Mouse (Mus musculus) midbrain, embryonic 12.5 days (tissue): Measurements from ENCODE around the gene Arnt2. TPM values are rescaled to one million over a fixed set of nuclear protein-coding genes. Genes with fewer than 3 reads are reported as not detected.

Experiments used
- ATAC-seq: fragments of 200-750 bp; cut with Nextera tagmentation; 2 replicates; pipeline ENCODE4 v1.8.0; 2017; ENCODE audit warnings: low read depth, moderate TSS enrichment, moderate library complexity; ENCODE audit not compliant: low FRiP score
- H3K27ac ChIP-seq: fragments of 300-500 bp; sonication (generic); replicated peaks from 2 replicates; pipeline ENCODE4 v1.5.1; 2016; ENCODE audit warnings: mild to moderate bottlenecking
- H3K27me3 ChIP-seq: fragments of 300-500 bp; sonication (generic); 2 replicates; pipeline ENCODE4 v1.6.1; 2016; ENCODE audit warnings: mild to moderate bottlenecking
- H3K36me3 ChIP-seq: fragments of 300-500 bp; sonication (generic); 2 replicates; pipeline ENCODE4 v1.6.1; 2016
- H3K4me1 ChIP-seq: fragments of 300-500 bp; sonication (generic); 2 replicates; pipeline ENCODE4 v1.6.1; 2016
- H3K4me2 ChIP-seq: fragments of 300-500 bp; sonication (generic); replicated peaks from 2 replicates; pipeline ENCODE4 v1.6.1; 2016; ENCODE audit warnings: mild to moderate bottlenecking, moderate library complexity
- H3K4me3 ChIP-seq: fragments of 300-500 bp; sonication (generic); 2 replicates; pipeline ENCODE4 v1.5.1; 2016; ENCODE audit warnings: mild to moderate bottlenecking
- H3K9ac ChIP-seq: fragments of 300-500 bp; sonication (generic); replicated peaks from 2 replicates; pipeline ENCODE4 v1.6.1; 2016; ENCODE audit warnings: mild to moderate bottlenecking, moderate library complexity
- H3K9me3 ChIP-seq: fragments of 300-500 bp; sonication (generic); 2 replicates; pipeline ENCODE4 v1.6.1; 2016; ENCODE audit warnings: mild to moderate bottlenecking
- WGBS: fragments of 180-500 bp; shearing (Covaris S2); methylation state at CpG from one replicate; pipeline ENCODE4 v1.1.7; 2016; 5-methylcytosine and 5-hydroxymethylcytosine counted together
- polyA plus RNA-seq: library from polyadenylated mRNA; unstranded; fragments of >200 nt; fragmentation: Nextera tagmentation; extraction: Ambion mirVana; gene quantifications from 2 replicates; pipeline ENCODE4 v1.2.1, GENCODE M21; 2016

Gene Arnt2
- polyA plus RNA-seq, 1 experiment from 2014 or later: 67.1 TPM

DNA sequence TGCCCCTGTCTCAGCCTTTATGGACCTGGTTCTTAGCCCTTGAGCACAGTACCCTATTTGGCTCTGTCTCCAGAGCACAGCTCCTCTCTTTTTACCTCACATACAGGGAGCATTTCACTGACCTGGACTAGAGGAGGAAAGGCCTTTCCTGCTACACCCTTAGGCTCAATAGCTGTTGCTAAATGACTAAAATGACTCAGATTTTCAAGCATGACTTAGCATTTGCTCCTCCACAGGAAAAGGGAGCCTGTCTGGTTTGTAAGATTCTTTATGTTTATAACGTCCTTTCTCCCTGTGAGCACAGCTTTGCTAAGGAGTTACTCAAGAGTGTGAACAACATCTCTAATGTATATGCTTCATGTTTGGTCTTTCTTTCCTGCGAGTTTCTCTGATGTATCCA lies 47.3 kb downstream of the Arnt2 start:
- Histone ChIP-seq H3K27me3 (no peaks in the 10 kb centered on the region), H3K9me3 (no peaks in the 10 kb centered on the region), H3K9ac (no peak overlapping the region), H3K27ac (no peak overlapping the region), H3K36me3 (peaks cover 43% of the 10 kb centered on the region), H3K4me1 (peaks cover 18% of the 10 kb centered on the region), H3K4me3 (no peak overlapping the region), H3K4me2 (no peak overlapping the region)
- 55% methylated on average over 2 of the region's 2 CpGs for WGBS
- ATAC-seq: no peak

DNA sequence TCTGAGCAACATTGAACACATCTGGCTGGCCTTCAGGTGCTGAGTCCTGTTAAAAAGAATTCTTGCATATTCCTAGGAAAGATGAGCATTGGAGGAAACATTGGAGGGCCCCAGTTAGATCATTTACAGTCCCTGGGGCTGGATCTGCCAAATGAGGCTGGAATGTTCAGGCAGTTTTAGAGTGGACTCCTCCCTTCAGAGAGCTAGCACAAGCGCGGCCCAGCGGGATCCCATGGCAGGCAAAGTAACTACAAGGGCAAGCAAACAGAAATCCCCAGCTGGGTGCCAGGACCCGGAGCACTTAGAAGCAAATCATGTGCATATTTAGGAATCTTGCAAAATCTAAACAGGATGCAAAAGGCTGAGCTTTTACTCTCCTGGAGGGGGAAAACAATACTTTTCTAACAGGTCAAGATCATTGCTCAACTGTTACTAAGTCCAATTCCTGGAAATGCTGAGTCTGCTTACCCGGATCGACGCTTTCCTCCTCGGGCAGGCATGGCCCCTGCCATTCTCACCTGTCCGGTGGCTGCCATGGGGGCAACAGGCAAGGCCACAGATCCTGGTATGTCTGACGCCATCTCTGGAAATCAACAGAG lies 48.8 kb downstream of the Arnt2 start:
- WGBS: 75% methylated on average over 10 of the region's 10 CpGs
- H3K9ac ChIP-seq: no peak overlapping the region
- no peak overlapping the region for H3K4me3 ChIP-seq
- H3K4me1 ChIP-seq: peaks cover 14% of the 10 kb centered on the region
- peaks cover 36% of the 10 kb centered on the region for H3K36me3 ChIP-seq
- no peak overlapping the region for H3K4me2 ChIP-seq
- no peaks in the 10 kb centered on the region for H3K27me3 ChIP-seq
- H3K9me3 ChIP-seq: no peaks in the 10 kb centered on the region
- no peak for ATAC-seq
- no peak overlapping the region for H3K27ac ChIP-seq

DNA sequence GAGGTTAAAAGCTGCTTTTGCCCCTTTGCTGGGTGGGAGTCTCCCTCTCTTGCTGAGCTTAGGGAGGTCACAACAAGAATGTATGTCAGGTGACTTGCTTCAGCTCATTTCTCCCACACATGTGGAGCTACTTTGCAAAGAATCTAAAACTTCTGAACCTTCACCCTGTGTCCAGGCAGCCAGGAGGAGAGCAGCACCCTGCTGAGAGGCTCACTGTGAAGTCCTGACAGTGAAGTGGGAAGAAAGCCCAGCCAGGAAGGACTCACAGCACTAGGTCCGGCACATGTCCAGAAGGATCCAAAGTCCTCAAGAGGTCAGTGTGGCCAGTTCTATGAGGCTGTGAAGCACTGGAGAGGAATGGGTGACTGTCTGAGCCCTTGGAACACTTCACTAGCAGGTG lies 51.5 kb downstream of the Arnt2 start:
- no peak overlapping the region for H3K4me3 ChIP-seq
- 67% methylated on average over 1 of the region's 1 CpGs for WGBS
- ATAC-seq: no peak
- H3K9ac ChIP-seq: no peak overlapping the region
- H3K4me2 ChIP-seq: no peak overlapping the region
- H3K36me3 ChIP-seq: peaks cover 41% of the 10 kb centered on the region
- H3K27me3 ChIP-seq: no peaks in the 10 kb centered on the region
- peaks cover 3% of the 10 kb centered on the region; the same call in 1 of the 2 replicates for H3K4me1 ChIP-seq
- H3K27ac ChIP-seq: no peak overlapping the region
- H3K9me3 ChIP-seq: no peaks in the 10 kb centered on the region

DNA sequence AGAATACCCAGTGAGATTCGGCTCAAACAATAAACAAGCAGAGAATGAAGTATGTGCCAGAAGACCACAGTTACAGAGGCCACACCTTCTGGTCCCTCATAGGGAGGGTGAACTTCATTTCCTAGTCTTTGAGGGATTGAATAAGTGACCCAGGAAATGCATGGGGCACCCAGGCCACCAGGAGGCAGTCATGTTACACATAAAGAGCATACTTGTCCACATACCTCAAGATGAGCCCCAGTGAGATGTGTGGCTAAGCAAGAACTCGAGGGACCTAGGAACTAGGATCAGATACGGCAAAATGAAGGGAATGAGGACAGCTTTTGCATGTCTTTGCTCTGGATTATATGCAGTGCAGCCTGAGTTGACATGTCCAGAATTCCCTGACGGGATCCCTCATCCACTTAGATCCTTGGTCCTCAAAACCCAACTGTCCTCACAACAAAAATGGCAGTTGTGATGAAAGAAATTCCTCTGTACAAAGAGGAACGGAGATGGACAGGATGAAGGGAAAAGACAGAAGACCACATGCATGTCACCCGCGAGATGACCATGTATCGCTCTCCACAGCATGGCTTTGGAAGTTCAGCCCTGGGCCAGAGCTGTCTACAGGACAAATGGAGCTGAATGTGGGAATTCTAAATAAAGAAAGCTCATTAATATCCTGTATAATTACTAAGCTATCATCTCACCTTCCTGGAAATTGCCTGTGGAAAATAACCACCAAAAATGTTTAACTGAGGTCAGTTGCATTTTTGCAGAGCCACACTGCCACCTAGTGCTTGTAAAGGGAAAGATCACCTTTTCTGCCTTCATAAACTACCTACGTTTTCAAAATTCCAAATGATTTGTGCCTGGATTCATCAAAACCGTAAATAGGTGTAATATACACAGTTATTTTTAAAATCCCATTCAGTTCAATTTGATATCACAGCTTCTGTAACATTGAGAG lies 54.1 kb downstream of the Arnt2 start:
- no peaks in the 10 kb centered on the region for H3K9me3 ChIP-seq
- WGBS: 77% methylated on average over 10 of the region's 10 CpGs
- peaks cover 53% of the 10 kb centered on the region for H3K36me3 ChIP-seq
- H3K27me3 ChIP-seq: no peaks in the 10 kb centered on the region
- H3K4me1 ChIP-seq: no peaks in the 10 kb centered on the region
- no peak; the same call in 1 of the 2 replicates for ATAC-seq
- no peak overlapping the region for H3K4me2 ChIP-seq
- H3K4me3 ChIP-seq: no peak overlapping the region
- H3K27ac ChIP-seq: no peak overlapping the region
- no peak overlapping the region for H3K9ac ChIP-seq

DNA sequence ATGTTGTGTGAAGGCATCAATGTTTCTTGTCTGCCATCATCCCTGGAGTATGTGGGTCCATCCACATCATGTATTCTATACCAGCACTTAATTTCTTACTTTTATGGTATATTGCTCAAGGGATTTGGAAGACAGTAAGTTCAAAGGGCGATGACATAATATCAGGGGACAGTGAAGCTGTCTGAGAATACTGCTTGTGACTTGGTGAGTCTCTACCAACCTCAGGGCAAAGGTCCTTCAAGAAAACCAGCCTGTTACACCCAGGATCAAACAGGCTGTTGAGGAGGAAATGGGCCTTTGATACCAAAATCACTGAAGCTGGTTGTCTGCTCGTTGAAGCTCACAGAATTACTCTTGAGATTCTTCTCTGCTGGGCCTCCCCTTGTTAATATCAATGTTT lies 55.1 kb downstream of the Arnt2 start:
- Histone ChIP-seq H3K9me3 (no peaks in the 10 kb centered on the region), H3K4me3 (no peak overlapping the region), H3K36me3 (peaks cover 45% of the 10 kb centered on the region), H3K9ac (no peak overlapping the region), H3K27ac (no peak overlapping the region), H3K4me2 (no peak overlapping the region), H3K27me3 (no peaks in the 10 kb centered on the region), H3K4me1 (no peaks in the 10 kb centered on the region)
- ATAC-seq: no peak
- WGBS: 95% methylated on average over 2 of the region's 2 CpGs

DNA sequence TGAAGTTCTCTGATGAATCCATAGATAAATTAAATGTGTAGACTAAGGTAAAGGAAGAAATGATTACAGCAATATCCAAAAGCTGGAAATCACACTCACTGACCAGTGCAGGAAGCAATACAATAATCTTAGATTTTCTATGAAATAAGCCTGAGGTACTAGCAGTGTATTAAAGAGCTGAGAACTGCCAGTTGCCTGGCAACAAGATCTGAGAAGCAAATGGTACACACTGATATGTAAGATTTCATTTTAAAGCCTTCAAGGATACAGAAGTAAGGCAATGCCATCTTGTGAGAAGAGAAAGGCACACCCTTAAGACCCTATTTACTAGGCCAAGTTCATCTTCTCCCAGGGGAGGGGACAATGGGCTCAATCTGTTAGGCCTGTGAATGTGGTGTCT lies 59.4 kb downstream of the Arnt2 start:
- H3K4me2 ChIP-seq: no peak overlapping the region
- H3K27me3 ChIP-seq: no peaks in the 10 kb centered on the region
- no peaks in the 10 kb centered on the region for H3K4me1 ChIP-seq
- H3K9ac ChIP-seq: no peak overlapping the region
- no peak overlapping the region for H3K27ac ChIP-seq
- H3K36me3 ChIP-seq: peaks cover 64% of the 10 kb centered on the region
- H3K9me3 ChIP-seq: no peaks in the 10 kb centered on the region
- no peak for ATAC-seq
- no peak overlapping the region for H3K4me3 ChIP-seq

DNA sequence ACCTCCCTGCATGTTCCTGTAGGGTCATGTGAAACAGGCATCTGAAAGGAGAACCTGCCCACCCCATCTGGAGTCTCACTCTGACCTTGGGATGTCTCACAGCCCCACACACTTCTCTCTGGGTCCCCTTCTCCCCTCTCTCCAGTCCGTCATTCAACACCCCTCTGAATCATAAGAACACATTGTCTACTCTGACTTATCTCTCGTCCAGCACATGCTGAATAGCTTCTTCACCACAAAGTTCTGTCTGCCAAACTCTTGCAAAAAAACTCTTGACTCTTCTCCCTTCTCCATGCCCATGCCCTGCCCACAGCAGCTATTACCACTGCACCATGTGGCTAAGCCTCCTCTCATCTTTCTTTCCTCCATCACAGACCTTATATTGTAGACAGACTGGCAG lies 60.0 kb downstream of the Arnt2 start:
- Histone ChIP-seq H3K27me3 (no peaks in the 10 kb centered on the region), H3K36me3 (peaks cover 69% of the 10 kb centered on the region), H3K4me1 (no peaks in the 10 kb centered on the region), H3K9me3 (no peaks in the 10 kb centered on the region), H3K4me2 (no peak overlapping the region), H3K9ac (no peak overlapping the region), H3K27ac (no peak overlapping the region), H3K4me3 (no peak overlapping the region)
- ATAC-seq: no peak
- 93% methylated on average over 2 of the region's 2 CpGs for WGBS

DNA sequence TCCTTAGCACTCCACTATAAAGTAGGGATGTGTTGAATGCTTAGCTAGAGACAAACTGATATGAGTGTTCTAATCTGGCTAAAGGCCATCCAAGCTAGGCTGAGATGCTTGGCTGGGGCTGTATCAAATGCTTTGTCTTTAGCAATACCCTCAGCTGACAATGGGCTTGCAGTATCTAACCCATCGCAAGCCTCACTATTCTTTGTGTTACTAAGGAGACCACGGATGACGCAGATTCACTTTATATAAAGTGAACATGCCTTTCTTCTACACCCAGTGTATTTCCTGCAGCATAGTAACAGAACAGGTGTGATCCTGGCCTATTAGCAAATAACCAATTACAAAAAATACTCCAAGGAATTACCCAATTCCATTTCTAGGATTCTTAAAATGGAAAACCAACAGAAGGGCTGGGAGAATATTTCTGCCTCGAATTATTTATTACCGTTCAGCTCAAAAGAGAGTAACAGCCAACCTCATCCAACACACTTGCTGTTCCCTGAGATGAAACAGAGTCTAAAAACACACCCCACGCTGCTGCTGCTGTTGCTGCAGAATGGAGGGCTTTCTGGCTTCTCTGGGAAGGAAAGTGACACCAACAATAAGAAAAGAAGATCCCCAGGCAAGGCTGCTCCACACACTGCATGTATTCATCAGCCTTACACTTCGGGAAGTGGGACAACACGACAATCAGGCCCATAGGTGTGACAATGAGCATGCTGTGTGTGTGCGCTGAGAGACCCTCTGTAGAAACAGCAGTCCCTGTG lies 61.6 kb downstream of the Arnt2 start:
- H3K4me2 ChIP-seq: no peak overlapping the region
- H3K27ac ChIP-seq: no peak overlapping the region
- no peaks in the 10 kb centered on the region for H3K4me1 ChIP-seq
- H3K4me3 ChIP-seq: no peak overlapping the region
- WGBS: 92% methylated on average over 9 of the region's 9 CpGs
- H3K9me3 ChIP-seq: peaks cover 10% of the 10 kb centered on the region
- peaks cover 81% of the 10 kb centered on the region for H3K36me3 ChIP-seq
- ATAC-seq: no peak
- H3K27me3 ChIP-seq: no peaks in the 10 kb centered on the region
- H3K9ac ChIP-seq: no peak overlapping the region

DNA sequence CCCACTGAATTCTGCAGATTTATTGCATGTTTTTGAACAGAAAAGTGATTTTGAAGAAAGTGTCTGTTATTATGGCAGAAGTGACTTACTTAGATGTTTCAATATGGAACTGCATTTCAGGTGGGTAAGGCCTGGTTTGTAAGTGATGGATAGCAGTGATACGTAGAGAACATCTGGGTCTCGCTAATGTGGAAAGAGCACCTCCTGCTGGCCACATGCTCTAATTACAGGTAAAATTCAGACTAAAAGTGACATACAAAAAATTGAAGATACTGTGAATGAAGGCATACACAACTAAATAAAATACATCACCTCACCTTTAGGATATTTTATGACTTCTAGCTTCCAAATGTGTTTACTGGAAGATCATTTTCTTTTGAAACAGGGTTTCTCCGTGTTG lies 66.8 kb downstream of the Arnt2 start:
- Histone ChIP-seq H3K9me3 (peaks cover 12% of the 10 kb centered on the region), H3K4me3 (no peak overlapping the region), H3K27me3 (no peaks in the 10 kb centered on the region), H3K4me2 (no peak overlapping the region), H3K9ac (no peak overlapping the region), H3K27ac (no peak overlapping the region), H3K36me3 (peaks cover 84% of the 10 kb centered on the region), H3K4me1 (no peaks in the 10 kb centered on the region)
- WGBS: 96% methylated on average over 3 of the region's 3 CpGs
- ATAC-seq: no peak

DNA sequence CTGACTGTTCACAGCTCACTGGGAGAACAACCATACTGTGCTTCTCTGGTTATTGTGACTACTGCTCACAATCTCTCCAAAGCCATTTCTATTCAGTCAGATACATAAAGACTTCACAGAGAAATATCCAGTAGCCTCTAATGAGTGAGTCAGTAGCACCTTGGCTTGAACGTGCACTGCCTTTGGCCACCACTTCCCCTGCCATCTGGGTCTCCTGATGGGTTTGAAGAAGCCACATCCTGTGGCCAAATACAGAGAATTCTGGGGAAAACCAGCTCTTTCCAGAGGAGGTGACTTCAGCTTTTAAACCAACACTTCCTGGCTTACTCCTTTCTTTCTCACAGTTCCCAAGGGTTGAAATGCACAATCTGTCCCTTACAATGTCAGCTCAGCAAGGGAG lies 69.0 kb downstream of the Arnt2 start:
- Histone ChIP-seq H3K4me1 (no peaks in the 10 kb centered on the region), H3K9me3 (peaks cover 12% of the 10 kb centered on the region), H3K4me3 (no peak overlapping the region), H3K9ac (no peak overlapping the region), H3K27me3 (no peaks in the 10 kb centered on the region), H3K36me3 (peaks cover 73% of the 10 kb centered on the region), H3K27ac (no peak overlapping the region), H3K4me2 (no peak overlapping the region)
- WGBS: 88% methylated on average over 1 of the region's 1 CpGs
- ATAC-seq: no peak

DNA sequence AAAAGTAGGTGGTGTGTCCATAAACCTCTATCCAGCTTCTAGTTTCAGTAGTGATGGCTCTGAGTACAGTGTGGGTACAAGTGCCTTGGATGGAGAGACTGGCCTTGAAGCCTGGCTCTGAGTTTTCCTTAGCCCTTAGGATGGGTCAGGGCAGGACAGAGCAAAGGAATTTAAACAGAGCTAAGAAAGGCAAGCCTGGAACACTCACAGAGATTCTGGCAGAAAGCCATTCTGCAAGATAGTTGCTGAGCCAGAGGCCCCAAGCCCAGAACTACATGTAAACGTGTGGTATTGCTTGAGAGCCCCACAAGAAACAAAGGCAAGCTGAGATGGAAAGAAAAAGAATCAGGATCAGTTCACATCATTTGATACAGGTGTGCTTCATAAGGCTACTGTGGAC lies 70.8 kb downstream of the Arnt2 start:
- Histone ChIP-seq H3K9me3 (peaks cover 11% of the 10 kb centered on the region), H3K4me1 (no peaks in the 10 kb centered on the region), H3K36me3 (peaks cover 57% of the 10 kb centered on the region), H3K27me3 (no peaks in the 10 kb centered on the region), H3K9ac (no peak overlapping the region), H3K4me3 (no peak overlapping the region), H3K4me2 (no peak overlapping the region), H3K27ac (no peak overlapping the region)
- no peak for ATAC-seq
- WGBS: 81% methylated on average over 1 of the region's 1 CpGs

DNA sequence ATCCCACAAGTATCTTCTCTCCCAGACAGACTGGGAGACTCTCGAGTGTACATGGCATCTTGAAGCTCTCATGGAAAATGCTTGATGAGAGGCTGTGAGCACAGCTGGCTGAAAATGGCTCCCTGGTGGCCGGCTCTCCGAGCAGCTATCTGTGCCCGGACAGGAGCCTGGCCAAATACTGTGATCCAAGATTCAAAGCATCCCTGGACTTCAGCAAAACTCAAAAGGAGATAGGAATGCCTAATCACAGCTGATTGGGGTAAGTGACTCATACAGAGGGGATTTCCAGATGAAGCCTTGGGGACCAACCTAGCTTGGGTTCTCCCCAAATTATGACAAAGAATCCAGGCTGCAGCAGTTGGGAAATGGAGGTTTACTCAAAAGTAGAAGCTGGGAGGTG lies 72.2 kb downstream of the Arnt2 start:
- no peak overlapping the region for H3K4me2 ChIP-seq
- H3K9ac ChIP-seq: no peak overlapping the region
- no peak overlapping the region for H3K4me3 ChIP-seq
- H3K9me3 ChIP-seq: no peaks in the 10 kb centered on the region
- no peaks in the 10 kb centered on the region for H3K27me3 ChIP-seq
- peaks cover 50% of the 10 kb centered on the region for H3K36me3 ChIP-seq
- H3K27ac ChIP-seq: no peak overlapping the region
- H3K4me1 ChIP-seq: peaks cover 4% of the 10 kb centered on the region
- WGBS: 86% methylated on average over 4 of the region's 4 CpGs
- no peak for ATAC-seq
